Comparison of ENCODE assay signal across 8 mouse cellular contexts in genomic region chr5:144761161-144761868, GRCm38 (mm10). TPM values are rescaled to one million over a fixed set of nuclear protein-coding genes. Genes with fewer than 3 reads are reported as not detected.
DNase-seq lines count a peak whose midpoint lies in the region; ATAC-seq and TF ChIP-seq lines count a peak whose summit lies in the region.

Gene Tmem130, minus strand, starts transcription at chr5:144761818.

- peak; percentile 73; the same call in 1 of the 2 replicates for TF ChIP-seq POLR2A in cortical plate, adult 2 months (IDR thresholded peaks at IDR 0.05; ENCODE audit: extremely low read depth, insufficient read depth, low read length)

- peaks cover 13% of the 10 kb centered on the region for H3K4me1 ChIP-seq in megakaryocyte, embryonic 14.5 days
- H3K4me1 ChIP-seq in cortical plate, adult 2 months (ENCODE audit: control insufficient read depth, insufficient read depth, low read length) = 0 out of 2 replicates have a peak, but pooled peaks cover 1% of the 10 kb centered on the region
- H3K4me1 ChIP-seq in hindbrain, embryonic 14.5 days (replicated peaks; ENCODE audit: control insufficient read depth, insufficient read depth, low read length) = peaks cover 23% of the 10 kb centered on the region
- H3K4me1 ChIP-seq in midbrain, embryonic 16.5 days (ENCODE audit: control insufficient read depth, insufficient read depth, low read length) = peaks cover 33% of the 10 kb centered on the region

- H3K9ac ChIP-seq in hindbrain, embryonic 14.5 days = peak within 1 kb of the TSS; percentile 87
- H3K9ac ChIP-seq in midbrain, embryonic 16.5 days (ENCODE audit: low read depth, low read length) = peak within 1 kb of the TSS; percentile 96

- H3K9me3 ChIP-seq in megakaryocyte, embryonic 14.5 days = no peaks in the 10 kb centered on the region
- H3K9me3 ChIP-seq in hindbrain, embryonic 14.5 days (ENCODE audit: control insufficient read depth, low read length) = no peaks in the 10 kb centered on the region
- no peaks in the 10 kb centered on the region for H3K9me3 ChIP-seq in midbrain, embryonic 16.5 days (replicated peaks; ENCODE audit: control insufficient read depth, low read length, poor library complexity, severe bottlenecking)

- H3K4me2 ChIP-seq in hindbrain, embryonic 14.5 days (replicated peaks) = peak within 1 kb of the TSS; percentile 52
- H3K4me2 ChIP-seq in midbrain, embryonic 16.5 days (ENCODE audit: low read length) = peak within 1 kb of the TSS; percentile 65

- under 1% methylated on average over 38 of the region's 38 CpGs for WGBS in hindbrain, embryonic 14.5 days
- WGBS in midbrain, embryonic 16.5 days = 1% methylated on average over 38 of the region's 38 CpGs

- TF ChIP-seq CTCF in cortical plate, adult 2 months (IDR thresholded peaks at IDR 0.05; ENCODE audit: extremely low read depth, insufficient read depth, low read length) = no peak

- H3K4me3 ChIP-seq in megakaryocyte, embryonic 14.5 days (replicated peaks) = peak within 1 kb of the TSS; percentile 70
- H3K4me3 ChIP-seq in cortical plate, adult 2 months (ENCODE audit: insufficient read depth, low read length) = peak within 1 kb of the TSS; percentile 96
- H3K4me3 ChIP-seq in hindbrain, embryonic 14.5 days (replicated peaks; ENCODE audit: low read length) = peak within 1 kb of the TSS; percentile 68
- peak within 1 kb of the TSS; percentile 75 for H3K4me3 ChIP-seq in midbrain, embryonic 16.5 days (ENCODE audit: low read depth, low read length)

- no peaks in the 10 kb centered on the region for H3K36me3 ChIP-seq in megakaryocyte, embryonic 14.5 days (replicated peaks; ENCODE audit: low read length)
- no peaks in the 10 kb centered on the region for H3K36me3 ChIP-seq in hindbrain, embryonic 14.5 days (replicated peaks; ENCODE audit: control insufficient read depth, insufficient read depth)
- no peaks in the 10 kb centered on the region for H3K36me3 ChIP-seq in midbrain, embryonic 16.5 days (ENCODE audit: control insufficient read depth, insufficient read depth, low read length)

- no peak for ATAC-seq in megakaryocyte, adult 5-6 weeks (ENCODE audit: poor library complexity, severe bottlenecking)
- ATAC-seq in hindbrain, embryonic 14.5 days (ENCODE audit: low FRiP score) = peak; percentile 89
- ATAC-seq in midbrain, embryonic 16.5 days = peak; percentile 94
- no peak for ATAC-seq in erythroblast, adult 5-6 weeks (replicated peaks; ENCODE audit: low FRiP score, poor library complexity, severe bottlenecking)

- H3K27ac ChIP-seq in cortical plate, adult 2 months (ENCODE audit: insufficient read depth, low read length) = peak within 1 kb of the TSS; percentile 26
- H3K27ac ChIP-seq in hindbrain, embryonic 14.5 days = peak within 1 kb of the TSS; percentile 89
- peak within 1 kb of the TSS; percentile 93 for H3K27ac ChIP-seq in midbrain, embryonic 16.5 days (ENCODE audit: low read length)

- peaks cover 56% of the 10 kb centered on the region for H3K27me3 ChIP-seq in megakaryocyte, embryonic 14.5 days (replicated peaks)
- no peaks in the 10 kb centered on the region for H3K27me3 ChIP-seq in hindbrain, embryonic 14.5 days (ENCODE audit: control insufficient read depth, insufficient read depth, low read length)
- no peaks in the 10 kb centered on the region for H3K27me3 ChIP-seq in midbrain, embryonic 16.5 days (ENCODE audit: control insufficient read depth, insufficient read depth, low read depth, low read length)

- peak; percentile 76 for DNase-seq in hindbrain, embryonic 14.5 days (ENCODE audit: low spot score)
- DNase-seq in left cerebral cortex, adult 8-10 months (ENCODE audit: low spot score in 2 of 2) = peak; percentile 61 to 89
- DNase-seq in yolk sac, embryonic 10.5 days (ENCODE audit: low spot score) = peak; percentile 78

RNA-seq across cellular contexts. Expression of gene Tmem130, which starts in this region (rescaled TPM):
- polyA plus RNA-seq in megakaryocyte, embryonic 14.5 days (2012; ENCODE audit: insufficient read depth, low replicate concordance) = not detected in 2 replicates
- not detected in 2 replicates for total RNA-seq in megakaryocyte, adult 5-6 weeks (2015)
- total RNA-seq in megakaryocyte, adult 5-6 weeks (2017) = not detected in 2 replicates
- 117 and 126 TPM in 2 replicates for polyA plus RNA-seq in cortical plate, adult 2 months (2012; rRNA removed)
- 338 and 386 TPM in 2 replicates for polyA plus RNA-seq in hindbrain, embryonic 14.5 days (2014; fragmentation: Nextera tagmentation; extraction: Ambion mirVana)
- total RNA-seq in left cerebral cortex, adult 8-10 months (2022) = 100 to 1,000 TPM; 187 to 205 (median 196) TPM
- polyA plus RNA-seq in midbrain, embryonic 16.5 days (2015; fragmentation: Nextera tagmentation; extraction: Ambion mirVana) = 534 and 580 TPM in 2 replicates
- total RNA-seq in erythroblast, adult 5-6 weeks (2015; ENCODE audit: low replicate concordance) = not detected in 2 replicates
- not detected in 2 replicates for total RNA-seq in erythroblast, adult 5-6 weeks (2017; ENCODE audit: low replicate concordance)

Comparison
In these comparisons a context has a peak if more than half of its experiments do, and no peak if none do; other contexts are left out.
1. RNA of gene Tmem130 (total RNA-seq): 187 to 205 TPM in left cerebral cortex, adult 8-10 months; not detected in megakaryocyte, adult 5-6 weeks and not detected in erythroblast, adult 5-6 weeks; every median in the first group is over 100 times any median in the second.
2. RNA of gene Tmem130 (polyA plus RNA-seq): 534 to 580 TPM in midbrain, embryonic 16.5 days, 338 to 386 TPM in hindbrain, embryonic 14.5 days and 117 to 126 TPM in cortical plate, adult 2 months; not detected in megakaryocyte, embryonic 14.5 days; every median in the first group is over 100 times any median in the second.
3. ATAC-seq: peak in hindbrain, embryonic 14.5 days (single experiment) and midbrain, embryonic 16.5 days (single experiment); none in megakaryocyte, adult 5-6 weeks (single experiment) and erythroblast, adult 5-6 weeks (single experiment).
4. H3K27ac ChIP-seq: peak in every context shown above with its lines; median percentile 93 in midbrain, embryonic 16.5 days; 89 in hindbrain, embryonic 14.5 days; 26 in cortical plate, adult 2 months.
5. Peak in every context shown above with its lines, with median percentiles within 50 percentile points of each other: H3K4me3 ChIP-seq and DNase-seq.